Mouse (Mus musculus): ENCODE results near the gene Hsf5. TPM values are rescaled to one million over a fixed set of nuclear protein-coding genes. Genes with fewer than 3 reads are reported as not detected.
A peak's percentile ranks its signal among the peaks of the same experiment; 100 is the strongest.

Gene Hsf5
- polyA plus RNA-seq, 1 experiment from 2014 or later = 0.14 TPM

- 60% methylated on average over 7 of the region's 7 CpGs for WGBS
- Histone ChIP-seq H3K27me3 (ENCODE audit: control insufficient read depth, insufficient read depth, low read length) (no peaks in the 10 kb centered on the region), H3K4me3 (replicated peaks; ENCODE audit: low read length) (no peak overlapping the region), H3K36me3 (ENCODE audit: control insufficient read depth, insufficient read depth, low read length) (no peaks in the 10 kb centered on the region), H3K4me1 (ENCODE audit: control insufficient read depth, insufficient read depth, low read length) (no peaks in the 10 kb centered on the region), H3K9me3 (replicated peaks; ENCODE audit: control insufficient read depth, low read length) (no peaks in the 10 kb centered on the region), H3K4me2 (ENCODE audit: low read depth, low read length) (no peak overlapping the region), H3K9ac (ENCODE audit: low read length) (no peak overlapping the region), H3K27ac (ENCODE audit: low read length) (no peak overlapping the region)
- no peak for ATAC-seq (ENCODE audit: insufficient read depth, low FRiP score)
Observed at GRCm38 (mm10) chr11:87659216-87659615, 42.3 kb downstream of the Hsf5 start.

- Histone ChIP-seq H3K4me3 (replicated peaks; ENCODE audit: low read length) (peak within 1 kb of the TSS; percentile 47), H3K9me3 (replicated peaks; ENCODE audit: control insufficient read depth, low read length) (no peaks in the 10 kb centered on the region), H3K27me3 (ENCODE audit: control insufficient read depth, insufficient read depth, low read length) (no peaks in the 10 kb centered on the region), H3K27ac (ENCODE audit: low read length) (peak within 1 kb of the TSS; percentile 69), H3K9ac (ENCODE audit: low read length) (peak within 1 kb of the TSS; percentile 68), H3K4me1 (ENCODE audit: control insufficient read depth, insufficient read depth, low read length) (no peaks in the 10 kb centered on the region), H3K36me3 (ENCODE audit: control insufficient read depth, insufficient read depth, low read length) (no peaks in the 10 kb centered on the region), H3K4me2 (ENCODE audit: low read depth, low read length) (peak within 1 kb of the TSS; percentile 51)
- peak; percentile 96 for ATAC-seq (ENCODE audit: insufficient read depth, low FRiP score)
- 0% methylated on average over 8 of the region's 8 CpGs for WGBS
Observed at GRCm38 (mm10) chr11:87662407-87662806, 45.4 kb downstream of the Hsf5 start, which contains the start of gene Rnf43. Gene Rnf43 (plus strand): TSS chr11:87662722.

DNA sequence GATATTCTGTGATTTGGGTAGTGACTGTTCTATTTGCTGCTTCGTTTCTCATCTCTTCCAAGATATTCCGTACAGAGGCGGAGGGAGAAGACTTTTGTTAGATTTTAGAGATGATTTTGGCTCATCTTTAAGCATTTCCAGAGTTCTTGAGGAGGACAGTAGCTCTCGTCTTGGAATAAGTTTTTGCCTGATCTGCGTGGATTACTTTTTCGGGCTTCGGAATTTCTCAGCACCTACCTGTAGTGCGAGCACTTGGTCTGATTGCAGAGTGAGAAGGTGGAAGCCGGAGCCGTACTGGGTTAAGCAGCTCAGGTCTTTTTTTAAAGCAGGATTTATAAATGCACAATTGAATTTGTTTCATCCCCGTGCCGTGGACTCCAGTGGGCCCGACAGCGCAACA is 45.9 kb downstream of the Hsf5 start:
- Histone ChIP-seq H3K27ac (ENCODE audit: low read length) (peak overlapping the region; percentile 69), H3K4me3 (replicated peaks; ENCODE audit: low read length) (peak overlapping the region; percentile 47), H3K36me3 (ENCODE audit: control insufficient read depth, insufficient read depth, low read length) (no peaks in the 10 kb centered on the region), H3K27me3 (ENCODE audit: control insufficient read depth, insufficient read depth, low read length) (no peaks in the 10 kb centered on the region), H3K4me2 (ENCODE audit: low read depth, low read length) (peak overlapping the region; percentile 51), H3K9me3 (replicated peaks; ENCODE audit: control insufficient read depth, low read length) (no peaks in the 10 kb centered on the region), H3K4me1 (ENCODE audit: control insufficient read depth, insufficient read depth, low read length) (no peaks in the 10 kb centered on the region), H3K9ac (ENCODE audit: low read length) (peak overlapping the region; percentile 68)
- 10% methylated on average over 14 of the region's 14 CpGs for WGBS
- no peak for ATAC-seq (ENCODE audit: insufficient read depth, low FRiP score)

GRCm38 (mm10) chr11:87663948-87664347 is 47.0 kb downstream of the Hsf5 start:
- Histone ChIP-seq H3K27ac (ENCODE audit: low read length) (peak overlapping the region; percentile 13; the same call in 1 of the 2 replicates), H3K4me1 (ENCODE audit: control insufficient read depth, insufficient read depth, low read length) (no peaks in the 10 kb centered on the region), H3K4me2 (ENCODE audit: low read depth, low read length) (peak overlapping the region; percentile 51), H3K9me3 (replicated peaks; ENCODE audit: control insufficient read depth, low read length) (no peaks in the 10 kb centered on the region), H3K36me3 (ENCODE audit: control insufficient read depth, insufficient read depth, low read length) (no peaks in the 10 kb centered on the region), H3K27me3 (ENCODE audit: control insufficient read depth, insufficient read depth, low read length) (no peaks in the 10 kb centered on the region), H3K4me3 (replicated peaks; ENCODE audit: low read length) (peak overlapping the region; percentile 47), H3K9ac (ENCODE audit: low read length) (peak overlapping the region; percentile 68)
- 55% methylated on average over 6 of the region's 6 CpGs for WGBS
- no peak for ATAC-seq (ENCODE audit: insufficient read depth, low FRiP score)

GRCm38 (mm10) chr11:87664521-87664920 is 47.6 kb downstream of the Hsf5 start:
- Histone ChIP-seq H3K9me3 (replicated peaks; ENCODE audit: control insufficient read depth, low read length) (no peaks in the 10 kb centered on the region), H3K27ac (ENCODE audit: low read length) (peak overlapping the region; percentile 13; the same call in 1 of the 2 replicates), H3K27me3 (ENCODE audit: control insufficient read depth, insufficient read depth, low read length) (no peaks in the 10 kb centered on the region), H3K36me3 (ENCODE audit: control insufficient read depth, insufficient read depth, low read length) (no peaks in the 10 kb centered on the region), H3K4me3 (replicated peaks; ENCODE audit: low read length) (peak overlapping the region; percentile 47), H3K9ac (ENCODE audit: low read length) (peak overlapping the region; percentile 68), H3K4me2 (ENCODE audit: low read depth, low read length) (peak overlapping the region; percentile 51), H3K4me1 (ENCODE audit: control insufficient read depth, insufficient read depth, low read length) (no peaks in the 10 kb centered on the region)
- ATAC-seq (ENCODE audit: insufficient read depth, low FRiP score) = no peak
- WGBS = 63% methylated on average over 12 of the region's 12 CpGs

- peak overlapping the region; percentile 55; the same call in 1 of the 2 replicates for H3K9ac ChIP-seq (ENCODE audit: low read length)
Observed at GRCm38 (mm10) chr11:87665224-87665623, 48.3 kb downstream of the Hsf5 start.

GRCm38 (mm10) chr11:87665658-87666057 is 48.7 kb downstream of the Hsf5 start:
- Histone ChIP-seq H3K4me3 (replicated peaks; ENCODE audit: low read length) (peak overlapping the region; percentile 34), H3K27ac (ENCODE audit: low read length) (no peak overlapping the region), H3K9me3 (replicated peaks; ENCODE audit: control insufficient read depth, low read length) (no peaks in the 10 kb centered on the region), H3K9ac (ENCODE audit: low read length) (peak overlapping the region; percentile 55), H3K4me2 (ENCODE audit: low read depth, low read length) (peak overlapping the region; percentile 32), H3K27me3 (ENCODE audit: control insufficient read depth, insufficient read depth, low read length) (no peaks in the 10 kb centered on the region), H3K36me3 (ENCODE audit: control insufficient read depth, insufficient read depth, low read length) (no peaks in the 10 kb centered on the region), H3K4me1 (ENCODE audit: control insufficient read depth, insufficient read depth, low read length) (no peaks in the 10 kb centered on the region)
- ATAC-seq (ENCODE audit: insufficient read depth, low FRiP score) = no peak
- WGBS = 58% methylated on average over 2 of the region's 2 CpGs

More at GRCm38 (mm10) chr11:87665224-87665623, 48.3 kb downstream of the Hsf5 start:
- no peaks in the 10 kb centered on the region for H3K27me3 ChIP-seq (ENCODE audit: control insufficient read depth, insufficient read depth, low read length)
- no peak overlapping the region for H3K27ac ChIP-seq (ENCODE audit: low read length)
- H3K4me2 ChIP-seq (ENCODE audit: low read depth, low read length) = peak overlapping the region; percentile 13; the same call in 1 of the 2 replicates
- H3K4me1 ChIP-seq (ENCODE audit: control insufficient read depth, insufficient read depth, low read length) = no peaks in the 10 kb centered on the region
- no peak for ATAC-seq (ENCODE audit: insufficient read depth, low FRiP score)
- H3K9me3 ChIP-seq (replicated peaks; ENCODE audit: control insufficient read depth, low read length) = no peaks in the 10 kb centered on the region
- H3K36me3 ChIP-seq (ENCODE audit: control insufficient read depth, insufficient read depth, low read length) = no peaks in the 10 kb centered on the region
- peak overlapping the region; percentile 34 for H3K4me3 ChIP-seq (replicated peaks; ENCODE audit: low read length)
- 62% methylated on average over 6 of the region's 6 CpGs for WGBS

GRCm38 (mm10) chr11:87666256-87667035 is 49.5 kb downstream of the Hsf5 start:
- no peaks in the 10 kb centered on the region for H3K4me1 ChIP-seq (ENCODE audit: control insufficient read depth, insufficient read depth, low read length)
- H3K27ac ChIP-seq (ENCODE audit: low read length) = peak overlapping the region; percentile 36; the same call in 1 of the 2 replicates
- H3K9me3 ChIP-seq (replicated peaks; ENCODE audit: control insufficient read depth, low read length) = no peaks in the 10 kb centered on the region
- H3K4me2 ChIP-seq (ENCODE audit: low read depth, low read length) = peak overlapping the region; percentile 32
- WGBS = 53% methylated on average over 12 of the region's 12 CpGs
- H3K9ac ChIP-seq (ENCODE audit: low read length) = peak overlapping the region; percentile 54
- ATAC-seq (ENCODE audit: insufficient read depth, low FRiP score) = no peak
- no peaks in the 10 kb centered on the region for H3K27me3 ChIP-seq (ENCODE audit: control insufficient read depth, insufficient read depth, low read length)
- H3K36me3 ChIP-seq (ENCODE audit: control insufficient read depth, insufficient read depth, low read length) = no peaks in the 10 kb centered on the region
- peak overlapping the region; percentile 33 for H3K4me3 ChIP-seq (replicated peaks; ENCODE audit: low read length)
